Mouse (Mus musculus) spleen, adult 2 months (tissue): ENCODE measurements around the gene 4930519G04Rik.

Experiments used
- CTCF ChIP-seq: fragments of 200-500 bp; IDR thresholded peaks from 2 replicates; pipeline ENCODE4 v1.5.1; 2011; ENCODE audit warnings: mild to moderate bottlenecking, inconsistent platforms; ENCODE audit not compliant: insufficient read depth, insufficient read length, insufficient replicate concordance; ENCODE audit errors: extremely low read depth
- POLR2A ChIP-seq: fragments of 200-500 bp; IDR thresholded peaks from 2 replicates; pipeline ENCODE4 v1.6.1; 2011; ENCODE audit warnings: low read depth, low read length, inconsistent platforms

- TF ChIP-seq CTCF: no peak
- TF ChIP-seq POLR2A: no peak
Observed at GRCm38 (mm10) chr5:114908598-114909305, 55.3 kb downstream of the 4930519G04Rik start.
